Mouse (Mus musculus) liver, embryonic 11.5 days (tissue): ENCODE results near the gene Olfr92. TPM values are rescaled to one million over a fixed set of nuclear protein-coding genes. Genes with fewer than 3 reads are reported as not detected.
A peak's percentile ranks its signal among the peaks of the same experiment; 100 is the strongest.

Experiments used
- ATAC-seq: fragments of 200-750 bp; cut with Nextera tagmentation; replicated peaks from 2 replicates; pipeline ENCODE4 v1.8.0; 2017; ENCODE audit warnings: moderate number of reproducible peaks, mild to moderate bottlenecking, moderate TSS enrichment, moderate library complexity; ENCODE audit not compliant: low FRiP score
- DNase-seq: peaks from one replicate; pipeline ENCODE4 v3.0.0-alpha.2; 2017; ENCODE audit warnings: low spot score
- H3K27ac ChIP-seq: fragments of 300-500 bp; sonication (generic); 2 replicates; pipeline ENCODE4 v1.5.1; 2014; ENCODE audit warnings: mild to moderate bottlenecking, low read depth, low read length, control low read depth
- H3K27me3 ChIP-seq: fragments of 300-500 bp; sonication (generic); replicated peaks from 2 replicates; pipeline ENCODE4 v1.6.1; 2014; ENCODE audit warnings: low read length, mixed read lengths; ENCODE audit not compliant: control insufficient read depth, insufficient read depth
- H3K36me3 ChIP-seq: fragments of 300-500 bp; sonication (generic); 2 replicates; pipeline ENCODE4 v1.6.1; 2014; ENCODE audit warnings: mild to moderate bottlenecking, low read length, moderate library complexity, mixed read lengths; ENCODE audit not compliant: control insufficient read depth, insufficient read depth
- H3K4me1 ChIP-seq: fragments of 300-500 bp; sonication (generic); replicated peaks from 2 replicates; pipeline ENCODE4 v1.6.1; 2014; ENCODE audit warnings: low read length, mixed read lengths; ENCODE audit not compliant: control insufficient read depth, insufficient read depth
- H3K4me2 ChIP-seq: fragments of 300-500 bp; sonication (generic); 2 replicates; pipeline ENCODE4 v1.6.1; 2014; ENCODE audit warnings: mild to moderate bottlenecking, control low read depth, moderate library complexity
- H3K4me3 ChIP-seq: fragments of 300-500 bp; sonication (generic); 2 replicates; pipeline ENCODE4 v1.5.1; 2014; ENCODE audit warnings: low read depth, low read length, control low read depth
- H3K9ac ChIP-seq: fragments of 300-500 bp; sonication (generic); 2 replicates; pipeline ENCODE4 v1.6.1; 2014; ENCODE audit warnings: low read depth, low read length, control low read depth
- H3K9me3 ChIP-seq: fragments of 300-500 bp; sonication (generic); 2 replicates; pipeline ENCODE4 v1.6.1; 2016; ENCODE audit warnings: low read length, inconsistent platforms, mixed read lengths; ENCODE audit not compliant: control insufficient read depth
- WGBS: fragments of 180-500 bp; shearing (Covaris S2); extraction: QIAGEN DNeasy Blood & Tissue Kit; methylation state at CpG from one replicate; pipeline ENCODE4 v1.1.7; 2014; 5-methylcytosine and 5-hydroxymethylcytosine counted together
- polyA plus RNA-seq: library from polyadenylated mRNA; unstranded; fragments of >200 nt; fragmentation: Nextera tagmentation; extraction: Ambion mirVana; gene quantifications from 2 replicates; pipeline ENCODE4 v1.2.1, GENCODE M21; 2014

Olfr92 gene
- polyA plus RNA-seq, 1 experiment from 2014 or later, result not detected

DNA sequence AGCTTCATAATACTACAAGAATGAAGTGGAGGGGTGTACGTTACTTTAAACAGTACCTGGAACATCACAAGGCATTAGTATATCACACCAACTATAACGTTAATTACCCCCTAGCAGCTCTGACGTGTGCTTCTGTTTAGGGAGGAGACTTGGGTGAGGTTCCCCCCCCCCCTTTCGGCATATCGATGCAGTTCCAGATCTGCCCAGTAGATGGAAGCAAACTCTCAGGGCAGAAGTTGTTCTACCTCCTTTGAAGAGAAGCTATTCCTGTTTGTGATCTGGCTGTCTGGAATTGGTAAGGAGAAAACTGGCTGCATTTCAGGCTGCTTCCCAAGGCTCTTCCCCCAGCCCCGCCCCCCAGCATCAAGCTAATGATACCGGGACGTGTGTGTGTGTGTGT, 36.6 kb downstream of the Olfr92 start:
- Histone ChIP-seq H3K9me3 (no peaks in the 10 kb centered on the region), H3K4me2 (no peak overlapping the region), H3K9ac (no peak overlapping the region), H3K4me3 (no peak overlapping the region), H3K36me3 (no peaks in the 10 kb centered on the region), H3K27me3 (no peaks in the 10 kb centered on the region), H3K4me1 (no peaks in the 10 kb centered on the region), H3K27ac (no peak overlapping the region)
- DNase-seq (no peak), ATAC-seq (peak; percentile 57; the same call in 1 of the 2 replicates)
- WGBS, result 5% methylated on average over 8 of the region's 8 CpGs

DNA sequence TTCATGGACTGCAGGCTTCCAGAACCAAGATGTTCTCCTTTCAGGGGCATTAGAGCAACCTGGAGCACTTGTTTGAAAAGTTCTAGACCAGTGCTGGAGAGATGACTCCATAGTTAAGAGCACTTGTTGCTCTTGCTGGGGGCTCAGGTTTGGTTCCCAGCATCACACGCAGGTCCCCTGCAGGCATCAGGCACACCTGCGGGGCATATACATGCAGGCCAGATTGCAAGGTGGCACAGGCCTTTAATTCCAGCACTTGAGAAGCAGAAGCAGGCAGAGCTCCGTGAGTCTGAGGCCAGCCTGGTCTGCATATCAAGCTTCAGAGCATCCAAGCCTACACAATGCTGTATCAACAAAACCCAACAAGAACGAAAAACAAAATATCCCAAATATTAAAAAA, 38.2 kb downstream of the Olfr92 start:
- 83% methylated on average over 4 of the region's 4 CpGs for WGBS
- H3K27me3 ChIP-seq, result no peaks in the 10 kb centered on the region
- no peak overlapping the region for H3K27ac ChIP-seq
- H3K4me1 ChIP-seq, result no peaks in the 10 kb centered on the region
- H3K9me3 ChIP-seq, result no peaks in the 10 kb centered on the region
- ATAC-seq (no peak), DNase-seq (no peak)
- H3K36me3 ChIP-seq, result no peaks in the 10 kb centered on the region
- H3K4me3 ChIP-seq, result no peak overlapping the region
- no peak overlapping the region for H3K9ac ChIP-seq
- H3K4me2 ChIP-seq, result no peak overlapping the region

DNA sequence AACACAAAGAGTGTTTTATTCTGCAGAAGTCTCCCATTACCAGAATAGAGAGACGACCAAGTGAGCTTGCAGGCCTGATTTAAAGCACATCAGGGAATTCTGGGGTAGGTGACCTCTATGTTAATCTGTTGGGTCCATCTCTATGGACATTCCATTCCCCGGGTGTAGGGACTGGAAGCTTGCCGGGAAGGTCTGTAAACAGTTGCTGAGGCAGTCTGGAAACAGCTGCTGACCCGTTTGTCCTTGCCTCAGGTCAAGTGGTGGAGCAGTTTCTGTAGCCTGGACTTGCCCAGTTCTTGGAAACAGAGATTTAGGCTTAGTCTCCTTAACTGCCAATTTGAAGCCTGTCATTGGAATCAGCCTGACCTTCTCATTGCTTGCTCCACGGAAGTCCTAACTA, 39.8 kb downstream of the Olfr92 start:
- H3K9me3 ChIP-seq, result no peaks in the 10 kb centered on the region
- H3K9ac ChIP-seq, result no peak overlapping the region
- no peak overlapping the region for H3K27ac ChIP-seq
- no peak overlapping the region for H3K4me3 ChIP-seq
- no peaks in the 10 kb centered on the region for H3K36me3 ChIP-seq
- DNase-seq (no peak), ATAC-seq (no peak)
- no peak overlapping the region for H3K4me2 ChIP-seq
- H3K27me3 ChIP-seq, result no peaks in the 10 kb centered on the region
- WGBS, result 22% methylated on average over 5 of the region's 5 CpGs
- no peaks in the 10 kb centered on the region for H3K4me1 ChIP-seq

DNA sequence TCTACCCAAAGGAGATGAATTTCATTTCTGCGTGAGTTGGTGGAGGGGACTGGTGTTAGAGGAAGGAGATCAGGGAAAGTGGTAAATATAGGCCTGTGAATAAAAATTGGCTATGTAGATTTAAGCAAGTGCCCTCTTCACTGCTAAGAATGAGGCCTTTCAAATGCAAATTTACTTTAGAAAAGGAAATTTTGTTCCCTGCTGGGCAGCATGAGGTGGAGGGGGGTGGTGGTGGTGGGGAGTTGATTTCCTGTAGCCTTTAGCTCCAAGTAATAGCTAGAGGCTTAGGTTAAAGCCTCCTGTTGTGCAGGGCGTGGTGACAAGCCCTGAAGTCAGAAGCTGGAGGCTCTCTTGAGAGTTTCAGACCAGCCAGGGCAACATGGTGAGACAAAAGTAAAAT, 40.9 kb downstream of the Olfr92 start:
- Histone ChIP-seq H3K36me3 (no peaks in the 10 kb centered on the region; the same call in 1 of the 2 replicates), H3K4me2 (no peak overlapping the region), H3K4me1 (no peaks in the 10 kb centered on the region), H3K4me3 (no peak overlapping the region), H3K27ac (no peak overlapping the region), H3K9me3 (no peaks in the 10 kb centered on the region), H3K9ac (no peak overlapping the region), H3K27me3 (no peaks in the 10 kb centered on the region)
- ATAC-seq, result no peak
- 48% methylated on average over 2 of the region's 2 CpGs for WGBS
- DNase-seq, result no peak

DNA sequence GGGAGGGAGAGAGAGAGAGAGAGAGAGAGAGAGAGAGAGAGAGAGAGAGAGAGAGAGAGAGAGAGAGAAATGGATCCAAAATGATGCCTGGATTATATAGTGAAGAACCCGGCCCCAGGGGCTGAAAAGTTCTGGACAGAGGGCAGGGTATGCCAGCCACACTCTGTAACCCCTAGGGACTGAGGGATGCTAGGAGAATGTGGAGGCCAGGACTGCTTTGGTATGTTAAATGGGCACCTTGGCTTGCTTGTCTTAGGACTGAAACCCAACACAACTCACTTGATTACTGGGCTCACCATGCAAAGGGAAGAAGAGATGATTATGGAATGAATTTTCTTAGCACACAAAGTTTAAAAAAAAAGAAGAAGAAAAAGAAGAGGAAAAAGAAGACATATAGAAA, 41.7 kb downstream of the Olfr92 start:
- Histone ChIP-seq H3K9me3 (no peaks in the 10 kb centered on the region), H3K4me3 (no peak overlapping the region), H3K9ac (no peak overlapping the region), H3K27me3 (no peaks in the 10 kb centered on the region), H3K4me1 (no peaks in the 10 kb centered on the region), H3K36me3 (no peaks in the 10 kb centered on the region; the same call in 1 of the 2 replicates), H3K4me2 (no peak overlapping the region), H3K27ac (no peak overlapping the region)
- ATAC-seq (no peak), DNase-seq (no peak)
- WGBS, result 54% methylated on average over 1 of the region's 1 CpGs

DNA sequence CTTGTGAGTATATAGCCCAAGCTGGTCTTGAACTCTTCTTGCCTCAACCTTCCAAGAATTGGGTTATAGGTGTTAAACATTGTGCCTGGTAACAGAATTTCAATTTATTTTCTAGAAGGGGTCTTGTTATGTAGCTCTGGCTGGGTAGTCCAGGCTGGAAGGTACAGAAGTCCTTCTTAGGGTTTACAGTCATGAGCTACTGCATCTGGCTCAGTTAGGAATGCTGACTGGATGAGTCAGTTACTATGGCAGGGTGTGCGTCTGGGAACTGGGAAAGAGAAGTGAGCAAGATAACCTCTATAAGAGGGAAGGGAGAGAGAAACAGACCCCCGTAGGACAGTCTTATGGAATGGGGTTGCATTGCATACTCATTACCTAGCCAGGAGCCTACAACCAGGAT, 44.1 kb downstream of the Olfr92 start:
- no peaks in the 10 kb centered on the region for H3K4me1 ChIP-seq

DNA sequence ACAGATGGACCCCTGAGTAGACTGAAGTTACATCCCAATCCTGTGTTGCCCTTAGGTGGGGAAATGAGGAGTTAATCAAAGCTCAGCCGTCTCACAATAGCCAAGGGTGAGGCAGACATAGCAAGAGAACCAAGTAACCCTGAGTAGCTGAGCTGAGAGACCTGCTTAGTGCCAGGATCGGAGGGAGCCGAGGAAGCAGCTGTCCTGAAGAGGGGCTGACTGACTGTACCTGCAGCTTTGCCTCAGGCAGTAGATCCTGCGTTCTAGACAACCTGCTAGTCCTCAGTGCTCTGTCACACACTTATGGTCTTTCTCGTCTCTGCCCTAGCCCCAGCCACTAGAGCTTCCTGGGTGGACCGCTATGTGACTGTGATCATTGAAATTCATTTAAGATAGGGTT, 44.7 kb downstream of the Olfr92 start:
- Histone ChIP-seq H3K9me3 (no peaks in the 10 kb centered on the region), H3K27ac (no peak overlapping the region), H3K4me3 (no peak overlapping the region), H3K4me2 (no peak overlapping the region), H3K27me3 (no peaks in the 10 kb centered on the region), H3K9ac (no peak overlapping the region), H3K4me1 (no peaks in the 10 kb centered on the region), H3K36me3 (no peaks in the 10 kb centered on the region; the same call in 1 of the 2 replicates)
- DNase-seq (no peak), ATAC-seq (no peak)
- WGBS, result 84% methylated on average over 6 of the region's 6 CpGs

More for the DNA sequence above, 44.1 kb downstream of the Olfr92 start:
- no peak overlapping the region for H3K27ac ChIP-seq
- H3K9ac ChIP-seq, result no peak overlapping the region
- no peak overlapping the region for H3K4me2 ChIP-seq
- no peak for ATAC-seq
- no peak overlapping the region for H3K4me3 ChIP-seq
- DNase-seq, result no peak
- 86% methylated on average over 2 of the region's 2 CpGs for WGBS
- no peaks in the 10 kb centered on the region for H3K9me3 ChIP-seq
- no peaks in the 10 kb centered on the region; the same call in 1 of the 2 replicates for H3K36me3 ChIP-seq
- no peaks in the 10 kb centered on the region for H3K27me3 ChIP-seq

DNA sequence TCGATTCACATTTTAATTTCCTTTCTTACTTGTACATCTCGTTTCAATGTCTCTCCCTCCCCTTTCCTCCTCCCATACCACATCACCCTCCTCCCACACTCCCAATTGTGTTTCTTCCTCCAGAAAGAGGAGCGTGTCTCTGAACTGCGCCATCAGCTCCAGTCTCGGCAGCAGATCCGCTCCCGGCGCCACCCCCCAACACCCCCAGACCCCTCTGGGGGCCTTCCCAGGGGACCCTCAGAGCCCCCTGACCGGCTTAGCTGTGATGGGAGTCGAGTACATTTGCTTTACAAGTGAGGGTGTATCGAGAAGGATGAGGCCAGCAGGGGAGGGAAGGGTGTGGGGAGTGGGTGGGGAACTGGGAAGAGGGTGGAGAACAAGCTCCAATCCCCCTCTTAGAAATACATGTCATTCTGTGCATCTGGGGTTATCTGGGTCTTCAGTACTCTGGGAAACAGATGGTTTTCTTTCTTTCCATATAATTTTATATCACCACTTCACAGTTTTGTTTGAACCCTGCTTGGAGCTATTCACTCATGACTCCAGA, 47.1 kb downstream of the Olfr92 start:
- DNase-seq (no peak), ATAC-seq (no peak)
- Histone ChIP-seq H3K4me1 (no peaks in the 10 kb centered on the region), H3K36me3 (peaks cover 4% of the 10 kb centered on the region; the same call in 1 of the 2 replicates), H3K27me3 (no peaks in the 10 kb centered on the region), H3K4me3 (no peak overlapping the region), H3K27ac (no peak overlapping the region), H3K9me3 (no peaks in the 10 kb centered on the region), H3K9ac (no peak overlapping the region), H3K4me2 (no peak overlapping the region)
- 69% methylated on average over 11 of the region's 11 CpGs for WGBS

DNA sequence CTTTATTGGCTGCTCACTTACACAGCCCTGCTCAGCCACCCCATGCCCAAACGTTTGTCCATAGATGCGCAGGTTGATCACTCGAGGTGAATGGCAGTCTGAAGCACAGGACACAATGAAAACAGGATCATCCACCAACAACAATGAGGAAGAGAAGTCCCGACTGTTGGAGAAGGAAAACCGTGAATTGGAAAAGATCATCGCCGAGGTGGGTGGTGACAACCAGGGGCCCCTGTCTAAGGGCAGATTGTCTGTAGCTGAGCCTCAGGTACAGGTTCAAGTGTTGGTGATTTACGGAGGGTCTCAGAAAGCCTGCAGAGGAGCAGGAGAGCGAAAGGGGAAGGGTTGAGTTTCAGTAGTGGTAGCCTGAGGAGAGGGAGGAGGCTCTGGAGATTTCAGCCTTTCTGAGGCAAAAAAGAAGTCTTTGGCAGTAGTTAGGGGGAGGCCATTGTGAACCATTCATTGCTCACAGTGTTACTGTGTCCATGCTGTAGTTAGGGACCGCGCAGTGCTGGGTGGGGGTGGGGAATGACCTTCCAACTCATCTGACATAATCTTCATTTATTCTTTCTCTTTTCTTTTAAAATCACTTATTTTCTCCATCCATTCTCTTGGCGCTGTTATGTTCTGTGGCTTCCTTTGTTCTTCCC, 47.7 kb downstream of the Olfr92 start:
- DNase-seq, result no peak
- 79% methylated on average over 12 of the region's 12 CpGs for WGBS

More for the DNA sequence above, 47.7 kb downstream of the Olfr92 start:
- H3K4me1 ChIP-seq, result no peaks in the 10 kb centered on the region
- H3K9ac ChIP-seq, result no peak overlapping the region
- no peak for ATAC-seq
- no peak overlapping the region for H3K4me3 ChIP-seq
- no peak overlapping the region for H3K4me2 ChIP-seq
- no peak overlapping the region for H3K27ac ChIP-seq
- no peaks in the 10 kb centered on the region for H3K9me3 ChIP-seq
- peaks cover 4% of the 10 kb centered on the region; the same call in 1 of the 2 replicates for H3K36me3 ChIP-seq
- H3K27me3 ChIP-seq, result no peaks in the 10 kb centered on the region
